Mouse (Mus musculus) gastrocnemius, postnatal 14 days (tissue): ENCODE measurements around the gene Ddias. TPM values are rescaled to one million over a fixed set of nuclear protein-coding genes. Genes with fewer than 3 reads are reported as not detected.
A peak's percentile ranks its signal among the peaks of the same experiment; 100 is the strongest.

Experiments
- DNase-seq: peaks from one replicate; pipeline ENCODE4 v3.0.0; 2021; ENCODE audit warnings: mixed read lengths
- intact Hi-C: fragments of 180-260 bp; cut with DNase I; formaldehyde crosslinking; loops from one replicate; pipeline ENCODE4 v1.15.1; 2025; ENCODE audit warnings: low total_unique reads
- total RNA-seq, 2 experiments: library from RNA; stranded (reverse); gene quantifications; 2 replicates each; pipeline ENCODE4 v1.2.3; 2021

Ddias gene
- total RNA-seq, 2 experiments from 2014 or later = 0.24 to 0.66 TPM

GRCm38 (mm10) chr7:92874761-92875408 lies 838 bp upstream of the Ddias start:
- intact Hi-C loops = no loop called here
- DNase-seq = peak; percentile 85

GRCm38 (mm10) chr7:92871596-92871995 lies 2.5 kb downstream of the Ddias start:
- no peak for DNase-seq
- intact Hi-C loops = no loop called here

DNA sequence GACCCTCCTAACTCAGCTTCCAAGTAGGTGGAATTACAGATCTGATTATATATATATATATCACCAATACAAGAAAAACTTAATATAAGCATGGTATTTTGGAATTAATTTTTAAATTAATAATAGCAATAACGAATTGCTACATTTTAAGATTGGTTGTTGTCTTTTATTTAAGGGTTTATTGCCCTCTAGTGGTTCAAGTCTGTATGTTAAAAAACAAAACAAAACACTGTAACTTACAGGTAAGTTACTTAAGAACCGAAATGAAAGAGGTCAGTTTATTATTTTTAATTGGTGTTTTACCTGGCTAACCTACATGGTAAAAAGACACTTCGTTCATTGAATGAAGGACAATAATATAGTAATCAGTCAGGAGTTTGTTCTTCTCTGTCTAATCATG lies 3.9 kb downstream of the Ddias start:
- intact Hi-C loops = no loop called here
- no peak for DNase-seq

DNA sequence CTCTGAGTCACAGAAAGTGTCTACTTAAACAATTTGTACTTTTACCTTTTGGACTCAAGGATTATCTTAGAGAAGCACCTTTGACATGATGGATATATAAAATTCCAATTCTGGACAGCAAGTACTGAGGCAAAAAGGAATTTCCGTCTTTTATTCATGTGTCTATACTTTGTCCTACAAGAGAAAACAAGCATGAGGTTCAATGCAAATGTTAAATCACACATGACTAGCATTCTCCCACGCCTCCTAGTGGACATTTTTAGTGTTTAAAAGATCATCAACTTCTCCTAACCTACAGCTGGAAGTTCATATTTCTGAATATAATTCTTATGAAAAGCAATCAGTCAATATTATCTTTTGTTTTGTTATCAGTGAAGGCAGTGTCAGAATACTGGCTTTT lies 7.5 kb downstream of the Ddias start:
- no peak for DNase-seq
- intact Hi-C loops = loop anchor here (10.0 kb wide), 1 partner anchor 242 kb away; no protein-coding TSS in a partner anchor

DNA sequence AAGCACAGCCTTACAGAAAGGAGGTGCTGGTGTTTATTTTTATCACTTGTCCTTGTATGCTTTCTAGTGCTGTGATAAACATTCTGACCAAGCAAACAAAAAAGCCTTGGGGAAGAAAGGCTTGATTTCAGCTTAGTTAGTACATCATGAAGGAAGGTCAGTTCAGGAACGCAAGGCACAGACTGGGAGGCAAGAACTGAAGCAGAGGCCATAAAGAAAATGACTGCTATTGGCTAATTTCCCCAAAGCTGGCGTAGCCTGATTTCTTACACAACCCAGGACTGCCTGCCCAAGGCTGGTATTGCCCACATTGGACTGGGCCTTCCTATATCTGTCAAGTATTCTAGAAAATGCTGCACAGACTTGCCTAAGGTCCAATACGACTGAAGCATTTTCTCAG lies 25.8 kb downstream of the Ddias start:
- no peak for DNase-seq
- intact Hi-C loops = no loop called here

DNA sequence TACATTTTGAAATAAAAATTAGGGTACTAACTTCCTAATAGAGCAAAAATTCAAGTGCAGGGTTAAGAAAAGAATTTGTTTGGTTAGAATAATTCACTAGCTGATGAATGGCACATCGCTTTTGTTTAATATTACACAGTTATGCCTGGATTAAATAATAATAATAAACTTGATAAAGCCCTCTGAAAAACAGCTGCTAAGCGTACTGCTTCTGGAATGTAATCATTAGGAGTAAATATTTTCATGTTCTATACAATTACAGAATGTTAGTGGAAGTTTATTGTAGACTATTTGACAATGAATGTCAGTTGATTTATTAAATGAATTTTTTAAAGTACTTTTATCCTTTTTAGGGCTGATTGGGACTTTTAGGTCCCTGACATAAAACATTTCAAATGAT lies 31.8 kb downstream of the Ddias start:
- intact Hi-C loops = no loop called here

GRCm38 (mm10) chr7:92837907-92838306 lies 36.1 kb downstream of the Ddias start:
- intact Hi-C loops = no loop called here

More for the DNA sequence above, 31.8 kb downstream of the Ddias start:
- no peak for DNase-seq

DNA sequence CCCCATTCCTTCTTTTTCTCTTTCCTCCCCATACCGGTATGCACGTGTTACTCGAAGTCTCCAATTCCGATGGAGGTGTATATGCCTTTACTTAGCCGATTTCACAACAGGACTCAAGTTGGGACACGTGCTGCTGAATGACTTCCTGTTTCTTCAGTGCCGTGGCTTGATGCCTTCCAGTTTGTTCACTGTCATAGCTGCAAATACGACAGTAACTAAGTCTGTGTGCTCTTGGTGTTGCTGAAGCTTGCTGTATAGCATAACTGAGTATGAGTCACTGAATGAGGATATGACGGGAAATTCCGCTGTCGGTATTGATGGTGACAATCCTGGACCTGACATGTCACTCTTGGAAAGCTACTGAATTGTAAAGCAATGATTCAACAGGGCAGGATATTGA lies 36.8 kb downstream of the Ddias start:
- DNase-seq = no peak
- intact Hi-C loops = no loop called here

More at GRCm38 (mm10) chr7:92837907-92838306, 36.1 kb downstream of the Ddias start:
- no peak for DNase-seq

- intact Hi-C loops = no loop called here
- DNase-seq = no peak
Observed at GRCm38 (mm10) chr7:92836447-92836846, 37.6 kb downstream of the Ddias start.

DNA sequence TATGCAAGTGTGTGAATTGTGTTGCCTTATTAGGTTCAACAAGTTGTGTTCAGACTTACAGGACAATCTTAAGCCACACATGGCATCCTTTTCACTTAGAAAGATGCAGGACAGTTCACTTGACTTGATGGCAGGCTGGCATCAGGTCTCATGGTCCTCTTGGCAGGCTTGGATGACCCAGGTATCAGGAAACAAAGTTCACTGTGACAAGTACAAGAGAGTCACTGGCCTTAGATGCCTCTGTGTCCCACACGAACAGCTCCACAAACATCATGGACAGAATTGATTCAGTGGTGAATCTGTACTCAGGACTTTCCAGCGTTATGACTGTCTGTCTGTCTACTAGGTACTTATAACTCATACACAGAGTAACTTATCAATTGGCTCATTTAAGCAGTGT lies 39.7 kb downstream of the Ddias start:
- DNase-seq = no peak
- intact Hi-C loops = no loop called here

DNA sequence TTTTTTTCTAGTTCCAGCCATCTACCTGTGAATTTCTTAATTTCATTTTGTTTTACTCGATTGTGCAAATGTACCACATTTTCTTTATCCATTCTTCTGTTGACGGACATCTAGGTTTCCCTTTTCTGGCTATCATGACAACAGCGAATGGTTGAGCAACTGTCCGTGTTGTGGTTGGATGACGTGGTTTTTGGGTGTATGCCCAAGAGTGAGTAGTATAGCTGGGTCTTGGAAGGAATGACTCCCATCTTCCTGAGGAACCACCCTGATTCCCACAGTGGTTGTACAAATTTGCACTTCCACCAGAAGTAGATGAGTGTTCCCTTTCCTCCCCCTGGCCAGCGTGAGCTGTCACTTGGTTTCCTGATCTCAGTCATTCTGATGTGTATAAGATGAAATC lies 41.7 kb downstream of the Ddias start:
- intact Hi-C loops = no loop called here
- DNase-seq = no peak

GRCm38 (mm10) chr7:92827981-92828380 lies 46.1 kb downstream of the Ddias start:
- intact Hi-C loops = no loop called here
- DNase-seq = no peak

DNA sequence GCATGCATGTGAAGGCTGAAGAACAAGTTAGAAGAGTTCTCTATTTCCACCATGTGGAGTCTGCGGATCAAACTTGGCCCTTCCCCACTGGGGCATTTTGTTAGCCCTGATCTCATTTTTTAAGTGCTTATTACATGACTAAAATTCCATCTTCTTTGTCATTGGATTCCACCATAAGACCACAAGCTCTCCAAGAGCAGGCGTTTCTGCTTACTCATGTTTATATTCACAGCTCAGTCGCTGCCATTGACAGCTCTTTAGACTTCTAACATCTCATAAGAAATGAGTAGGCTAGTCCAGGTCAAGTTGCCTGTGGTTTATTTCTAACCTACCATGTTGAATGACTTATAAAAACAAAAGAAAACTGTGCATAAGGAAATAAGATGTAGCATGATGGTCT lies 47.8 kb downstream of the Ddias start:
- intact Hi-C loops = no loop called here
- no peak for DNase-seq

- DNase-seq = no peak
- intact Hi-C loops = no loop called here
Observed at GRCm38 (mm10) chr7:92822409-92823101, 51.5 kb downstream of the Ddias start.

DNA sequence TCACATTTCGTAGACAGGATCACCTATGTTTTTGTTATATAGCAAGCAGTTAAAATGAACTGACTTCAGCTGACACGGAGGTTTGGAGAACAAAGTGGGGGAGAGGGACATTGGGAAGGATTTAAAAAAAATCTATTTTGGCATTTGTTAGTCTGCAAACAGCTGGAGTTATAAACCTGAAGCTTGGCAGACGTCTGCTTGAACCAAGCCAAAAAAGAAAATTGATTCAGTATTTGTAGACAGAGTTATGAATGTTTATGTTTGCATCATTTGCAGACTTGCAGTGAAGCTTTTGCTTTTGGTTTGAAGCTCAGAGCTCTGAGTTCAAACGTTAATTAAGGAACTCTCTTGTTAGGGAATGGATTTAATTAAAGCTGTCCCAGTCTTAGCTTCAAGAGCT lies 52.2 kb downstream of the Ddias start:
- DNase-seq = no peak
- intact Hi-C loops = no loop called here

- no peak for DNase-seq
- intact Hi-C loops = no loop called here
Observed at GRCm38 (mm10) chr7:92820941-92821465, 53.0 kb downstream of the Ddias start.

GRCm38 (mm10) chr7:92820410-92820809 lies 53.6 kb downstream of the Ddias start:
- intact Hi-C loops = no loop called here

GRCm38 (mm10) chr7:92819656-92820055 lies 54.4 kb downstream of the Ddias start:
- DNase-seq = no peak
- intact Hi-C loops = no loop called here

More at GRCm38 (mm10) chr7:92820410-92820809, 53.6 kb downstream of the Ddias start:
- no peak for DNase-seq

DNA sequence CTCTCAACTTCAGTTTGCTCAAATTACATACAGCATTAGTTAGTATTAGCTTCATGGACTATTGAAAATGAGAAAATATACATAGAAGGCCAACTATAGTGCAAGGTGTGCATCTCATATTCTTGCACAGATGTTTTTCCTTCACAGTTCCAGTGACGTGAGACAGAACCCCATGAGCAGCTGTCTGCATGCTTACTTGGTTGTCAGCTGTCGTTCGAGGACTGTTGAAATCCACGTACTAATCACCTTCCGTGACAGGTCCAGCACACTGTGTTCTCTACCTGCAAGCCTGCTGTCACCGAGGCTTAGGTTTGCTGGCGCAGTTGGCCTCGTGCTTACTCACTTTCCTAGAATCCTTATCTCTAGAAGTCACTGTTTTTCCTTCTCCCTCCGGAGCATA lies 56.2 kb downstream of the Ddias start:
- intact Hi-C loops = no loop called here
- DNase-seq = no peak

GRCm38 (mm10) chr7:92817242-92817641 lies 56.8 kb downstream of the Ddias start:
- no peak for DNase-seq
- intact Hi-C loops = no loop called here

GRCm38 (mm10) chr7:92811667-92812279 lies 62.3 kb downstream of the Ddias start:
- no peak for DNase-seq
- intact Hi-C loops = no loop called here
